Mouse (Mus musculus) WW6 (cell line): ENCODE measurements around the gene Rab20.
"Not testable (repeated sequence)": the region's sequence is repeated elsewhere in the genome, so short reads cannot be mapped to it uniquely, and the experiment has no call there.

Experiments used
- DNase-seq: peaks from one replicate; pipeline ENCODE4 v3.0.0-alpha.2; 2013; ENCODE audit warnings: low read depth, low spot score

Rab20 gene

GRCm38 (mm10) chr8:11481876-11482275, 3.4 kb upstream of the Rab20 start:
- DNase-seq: no peak

DNA sequence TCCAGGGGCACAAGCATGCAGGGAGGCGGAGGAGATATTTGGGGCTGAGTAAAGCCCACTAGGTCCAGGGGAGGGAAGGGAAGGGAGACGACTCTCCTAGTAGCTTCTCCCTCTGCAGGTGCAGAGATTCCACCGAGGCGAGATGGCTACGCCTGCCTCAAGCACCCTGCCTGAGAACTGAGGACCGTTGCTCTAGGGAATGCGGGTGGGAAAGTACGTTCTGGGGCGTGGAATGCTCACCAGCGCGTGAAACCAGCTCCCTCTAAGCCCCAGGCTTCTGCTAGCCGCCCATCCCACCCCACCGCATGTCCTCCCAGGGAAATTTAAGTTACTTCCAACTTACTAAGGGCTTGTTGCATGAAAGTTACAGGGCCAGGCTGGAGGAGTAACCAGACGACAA, 1.1 kb upstream of the Rab20 start:
- no peak for DNase-seq

DNA sequence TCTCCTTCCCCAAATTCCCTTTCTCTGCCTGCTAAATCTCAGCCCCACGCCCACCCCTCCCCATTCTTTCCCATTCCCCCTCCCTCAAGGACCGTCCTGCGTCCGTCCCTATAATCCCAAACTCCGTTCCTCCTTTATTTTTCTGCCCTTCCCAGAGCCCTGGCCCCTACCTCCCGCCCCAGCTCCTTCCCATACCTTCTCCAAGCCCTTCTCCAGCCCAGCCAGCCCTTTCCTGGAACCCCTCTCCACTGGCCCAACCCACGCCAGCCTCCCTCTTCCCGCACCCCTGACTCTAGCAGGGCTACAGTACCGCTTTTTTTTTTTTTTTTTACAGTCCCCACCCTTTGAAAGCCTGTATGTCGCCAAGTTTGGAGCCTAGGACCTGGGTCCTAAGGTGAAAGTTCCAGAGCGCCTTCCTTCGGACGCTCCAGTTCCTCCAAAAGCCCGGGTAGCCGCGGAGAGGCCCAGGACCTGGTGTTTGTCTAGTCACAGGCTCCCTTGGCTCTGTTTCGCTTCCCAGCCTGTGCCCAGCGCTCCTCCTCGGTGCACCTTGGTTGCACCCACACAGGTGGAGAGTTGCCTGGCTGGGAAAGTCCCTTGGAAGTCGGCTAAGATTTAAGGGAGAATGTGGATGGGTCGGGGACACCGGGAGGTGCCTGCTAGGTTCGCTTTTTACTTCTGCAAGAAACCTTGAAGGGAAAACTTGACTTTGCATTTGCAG, 457 bp upstream of the Rab20 start:
- no peak for DNase-seq

GRCm38 (mm10) chr8:11477178-11477553, 1.3 kb downstream of the Rab20 start:
- DNase-seq: no peak

GRCm38 (mm10) chr8:11476338-11477177, 2.0 kb downstream of the Rab20 start:
- no peak for DNase-seq

GRCm38 (mm10) chr8:11475876-11476275, 2.6 kb downstream of the Rab20 start:
- DNase-seq: no peak

DNA sequence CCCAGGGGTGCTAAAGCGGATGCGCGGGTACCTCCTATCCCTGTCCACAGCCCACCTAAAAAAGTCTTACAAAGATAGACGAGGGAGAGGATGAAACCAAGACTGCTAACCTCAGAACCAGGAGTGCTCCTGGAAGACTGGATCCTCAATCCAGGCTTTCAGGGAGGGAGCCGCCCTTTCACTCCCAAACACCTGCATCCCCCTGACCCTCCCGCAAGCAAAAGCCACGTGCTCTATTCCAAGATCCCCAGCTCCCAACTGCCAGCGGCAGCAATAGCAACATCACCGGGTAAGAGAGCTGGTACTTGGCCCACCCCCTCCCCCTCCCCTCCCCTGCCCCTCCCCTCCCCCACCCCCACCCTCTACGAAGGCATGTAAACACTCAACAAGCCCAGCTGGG, 3.1 kb downstream of the Rab20 start:
- no peak for DNase-seq

DNA sequence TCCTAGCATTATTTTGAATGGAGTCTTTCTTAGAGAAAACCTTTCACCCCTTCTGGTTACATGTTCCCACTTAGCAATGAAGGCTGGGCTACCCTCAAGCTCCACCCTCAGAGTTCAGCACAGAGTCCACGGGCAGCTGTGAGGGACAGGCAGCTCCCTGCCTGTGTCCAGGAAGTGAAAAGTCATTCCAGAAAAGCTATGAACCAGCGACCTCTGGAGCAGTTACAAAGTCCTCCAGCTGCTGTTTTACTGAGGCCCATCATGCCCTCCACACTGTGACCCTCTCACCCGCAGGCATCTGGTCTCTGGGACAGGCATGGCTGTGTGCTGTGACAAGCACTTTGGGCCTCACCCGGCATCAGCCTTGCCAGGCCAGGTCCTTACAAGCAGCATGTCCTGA, 5.4 kb downstream of the Rab20 start:
- no peak for DNase-seq

DNA sequence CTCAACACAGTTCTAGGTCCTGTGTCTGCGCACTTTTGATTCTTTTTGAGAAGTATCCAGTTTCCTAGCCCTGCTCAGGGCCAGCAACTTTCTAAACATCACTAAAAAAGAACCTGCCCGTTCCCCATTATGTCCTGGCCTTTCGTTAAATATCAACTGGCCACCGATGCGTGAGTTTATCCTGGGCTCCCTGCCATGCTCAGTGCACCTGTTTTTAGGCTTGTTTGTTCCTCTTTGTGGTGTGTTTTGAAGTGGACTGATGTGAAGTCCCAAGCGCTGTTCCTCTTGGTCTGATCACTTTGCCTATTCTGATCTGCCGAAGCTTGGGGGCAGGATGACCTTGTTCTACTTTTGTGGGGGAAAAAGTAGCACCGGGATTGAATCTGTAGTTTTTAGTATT, 7.2 kb downstream of the Rab20 start:
- no peak for DNase-seq

GRCm38 (mm10) chr8:11470694-11471093, 7.8 kb downstream of the Rab20 start:
- no peak for DNase-seq

GRCm38 (mm10) chr8:11469095-11469494, 9.4 kb downstream of the Rab20 start:
- DNase-seq: no peak

DNA sequence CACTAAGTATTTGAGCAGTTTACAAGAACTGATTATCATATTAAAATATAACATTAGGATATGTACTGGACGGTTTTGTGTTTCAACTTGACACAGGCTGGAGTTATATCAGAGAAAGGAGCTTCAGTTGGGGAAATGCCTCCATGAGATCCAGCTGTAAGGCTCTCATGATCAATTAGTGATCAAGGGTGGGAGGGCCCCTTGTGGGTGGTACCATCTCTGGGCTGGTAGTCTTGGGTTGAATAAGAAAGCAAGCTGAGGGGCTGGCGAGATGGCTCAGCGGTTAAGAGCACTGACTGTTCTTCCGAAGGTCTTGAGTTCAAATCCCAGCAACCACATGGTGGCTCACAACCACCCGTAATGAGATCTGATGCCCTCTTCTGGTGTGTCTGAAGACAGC, 12.0 kb downstream of the Rab20 start:
- not testable (repeated sequence) for DNase-seq

DNA sequence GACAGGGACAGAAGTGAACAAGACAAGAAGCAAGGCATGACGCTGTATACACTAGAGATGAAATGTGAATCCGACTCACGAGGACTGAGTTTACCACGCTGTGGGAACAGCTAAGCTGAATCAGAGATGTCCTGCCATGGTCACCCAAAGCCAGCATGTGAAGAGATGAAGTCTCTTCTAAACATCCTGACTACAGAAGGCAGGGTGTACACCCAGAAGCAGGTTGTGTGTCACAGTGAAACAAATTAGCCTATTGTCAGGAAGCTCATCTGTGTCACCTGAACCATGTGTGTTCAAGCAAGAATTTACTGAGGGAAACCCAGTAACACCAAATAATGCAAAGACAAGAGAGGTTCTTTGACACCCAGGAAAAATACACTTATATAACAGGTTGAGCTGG, 12.9 kb downstream of the Rab20 start:
- DNase-seq: no peak

DNA sequence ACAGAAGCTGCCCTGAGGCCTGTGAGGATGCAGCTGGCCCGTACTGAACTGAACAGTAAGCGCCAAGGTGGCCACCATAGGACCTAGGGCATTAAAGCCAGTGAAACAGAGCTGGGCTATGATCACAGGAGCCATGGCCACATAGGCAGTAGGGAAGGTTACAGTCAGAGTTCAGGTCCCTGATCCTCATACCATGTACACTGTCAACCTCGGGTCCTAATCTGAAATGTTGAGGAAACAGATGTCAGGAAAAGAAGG, 13.9 kb downstream of the Rab20 start:
- no peak for DNase-seq

GRCm38 (mm10) chr8:11463889-11464706, 14.4 kb downstream of the Rab20 start:
- DNase-seq: no peak

- no peak for DNase-seq
Measured at GRCm38 (mm10) chr8:11463541-11463888, 15.0 kb downstream of the Rab20 start.

GRCm38 (mm10) chr8:11462641-11463040, 15.9 kb downstream of the Rab20 start:
- DNase-seq: no peak

DNA sequence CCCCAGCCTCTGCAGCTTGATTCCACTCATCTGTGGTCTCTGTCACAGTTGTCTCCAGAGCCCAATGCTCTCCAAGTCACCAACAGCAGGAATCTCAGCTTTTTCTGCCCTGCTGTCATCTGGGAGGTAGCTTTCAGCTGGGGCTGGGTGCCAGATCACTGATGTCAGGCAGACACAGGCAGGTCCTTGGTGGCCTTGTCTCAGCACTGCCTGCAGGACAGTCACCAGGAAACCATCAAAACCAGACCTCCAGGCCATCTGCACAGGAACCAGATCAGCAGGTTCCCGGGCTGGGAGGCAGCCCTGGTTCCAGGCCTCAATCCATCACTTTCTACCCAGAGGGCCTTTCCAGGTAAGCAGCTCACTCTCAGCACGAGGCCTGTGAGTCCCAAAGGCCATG, 16.7 kb downstream of the Rab20 start:
- DNase-seq: no peak

GRCm38 (mm10) chr8:11460934-11461333, 17.6 kb downstream of the Rab20 start:
- no peak for DNase-seq

DNA sequence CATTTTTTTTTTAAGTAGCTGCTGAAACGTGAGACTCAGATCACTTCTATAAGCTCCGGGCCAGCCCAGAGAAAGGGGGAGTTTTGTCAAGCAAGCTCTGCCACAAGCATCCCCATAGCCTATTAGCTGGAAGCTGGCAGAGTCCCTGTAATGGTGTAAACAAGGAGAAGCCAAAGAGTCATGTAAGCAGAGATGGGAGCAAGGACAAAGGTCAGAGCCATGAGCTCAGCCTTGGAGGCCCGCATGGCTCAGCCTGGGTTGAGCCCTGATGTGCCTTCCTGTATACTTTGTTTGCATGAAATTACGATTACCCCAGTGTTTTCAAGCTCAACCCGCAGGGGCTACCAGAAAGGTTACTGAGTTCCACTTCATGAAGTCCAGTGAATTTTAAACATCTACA, 19.5 kb downstream of the Rab20 start:
- no peak for DNase-seq

DNA sequence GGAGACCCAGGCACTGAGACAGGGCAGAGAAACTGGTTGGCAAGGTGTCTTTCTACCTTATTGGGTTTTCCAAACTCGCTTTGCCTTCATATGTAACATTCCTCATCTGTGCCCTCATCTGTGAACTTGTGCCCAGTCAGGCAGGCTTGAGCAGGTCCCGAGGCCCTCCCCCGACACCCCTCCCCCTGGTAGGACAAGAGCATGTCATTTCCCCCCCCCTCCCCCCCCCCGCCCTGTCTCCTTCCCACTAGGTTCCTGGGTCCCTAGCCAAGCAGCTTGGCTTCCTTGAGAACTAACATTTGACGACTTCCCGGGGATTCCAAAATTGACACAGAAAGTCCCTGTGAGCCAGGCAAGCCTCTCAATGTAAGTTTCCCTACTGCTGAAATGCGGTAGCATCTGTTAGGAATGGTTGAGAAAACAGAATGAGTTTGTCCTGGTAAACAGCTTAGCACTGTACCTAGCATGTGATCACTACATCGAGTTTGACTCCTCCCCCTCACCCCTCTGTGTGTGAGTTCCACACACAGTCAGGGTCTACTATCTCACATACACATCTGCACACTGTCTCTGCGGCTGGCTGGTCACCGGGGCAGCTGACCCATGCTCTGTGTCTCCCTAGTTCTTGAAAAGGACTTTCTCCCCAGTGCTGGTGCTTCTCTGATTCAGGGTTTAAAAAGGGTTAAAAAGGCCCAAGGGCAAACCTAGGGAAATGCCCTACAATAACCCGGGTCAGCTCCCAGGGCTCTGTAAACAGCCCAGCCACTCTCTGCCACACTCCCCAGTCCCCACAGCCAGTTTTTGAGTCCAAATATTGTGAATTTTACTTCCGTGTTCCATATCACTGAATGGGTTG, 20.3 kb downstream of the Rab20 start:
- no peak for DNase-seq

- DNase-seq: no peak
Measured at GRCm38 (mm10) chr8:11457278-11457677, 21.2 kb downstream of the Rab20 start.
